ENCODE assay signal across 10 mouse cellular contexts in genomic region chr6:90624733-90625132, GRCm38 (mm10). TPM values are rescaled to one million over a fixed set of nuclear protein-coding genes. Genes with fewer than 3 reads are reported as not detected.
DNase-seq lines count a peak whose midpoint lies in the region; ATAC-seq and TF ChIP-seq lines count a peak whose summit lies in the region.
"Had no signal": no experiment of that assay in that cellular context is flagged by ENCODE, and none has a peak within 500 bp of the region (broad histone marks: within the 10 kb centered on the region; RNA-seq: fewer than 3 reads in every experiment).

No protein-coding gene starts in this region.

- 17% methylated on average over 11 of the region's 11 CpGs for WGBS in liver, embryonic 14.5 days (ENCODE audit: insufficient replicate concordance)

- H3K4me2 ChIP-seq in liver, embryonic 14.5 days (ENCODE audit: low read depth): peak overlapping the region; percentile 92

- peak overlapping the region; percentile 52 to 54 for H3K4me3 ChIP-seq in liver, embryonic 14.5 days (ENCODE audit: insufficient read depth in 1 of 2, low read depth in 2 of 2, low read length in 2 of 2)
- H3K4me3 ChIP-seq: left cerebral cortex, adult 2 months had no signal

- peak overlapping the region; percentile 97 for H3K27ac ChIP-seq in liver, embryonic 14.5 days
- H3K27ac ChIP-seq: left cerebral cortex, adult 2 months had no signal

- peaks cover 45% of the 10 kb centered on the region for H3K36me3 ChIP-seq in liver, embryonic 14.5 days (replicated peaks; ENCODE audit: control insufficient read depth, insufficient read depth, low read depth)

- TF ChIP-seq EP300 in liver, embryonic 14.5 days (IDR thresholded peaks at IDR 0.05; ENCODE audit: low read depth): no peak

- peak; percentile 32 for ATAC-seq in liver, embryonic 14.5 days (ENCODE audit: insufficient read depth)

- H3K27me3 ChIP-seq in liver, embryonic 14.5 days (ENCODE audit: control insufficient read depth, insufficient read depth, low read length): no peaks in the 10 kb centered on the region

- H3K9ac ChIP-seq in liver, embryonic 14.5 days (replicated peaks): peak overlapping the region; percentile 65

- peaks cover 56 to 64% of the 10 kb centered on the region in 2 experiments for H3K4me1 ChIP-seq in liver, embryonic 14.5 days (replicated peaks; ENCODE audit: control insufficient read depth in 2 of 2, insufficient read depth in 2 of 2, low read length in 1 of 2)

- H3K9me3 ChIP-seq in liver, embryonic 14.5 days (ENCODE audit: control insufficient read depth, low read length): no peaks in the 10 kb centered on the region

- DNase-seq in adrenal gland, adult (ENCODE audit: inconsistent age in 2 of 2, low spot score in 1 of 2): peak; percentile 82 to 88
- no peak for DNase-seq in adrenal gland, adult 18-20 months (ENCODE audit: low spot score in 2 of 2)
- peak; percentile 37 for DNase-seq in urinary bladder, postnatal 14 days (ENCODE audit: low spot score)
- no peak for DNase-seq in urinary bladder, postnatal 4 days (ENCODE audit: low spot score in 2 of 2)
- DNase-seq in liver, embryonic 14.5 days (ENCODE audit: low read depth in 3 of 3, low spot score in 3 of 3): peak; percentile 63 to 74 (median 65)
- DNase-seq in spleen, postnatal 36 days (ENCODE audit: low spot score in 2 of 2): peak; percentile 14 to 28
- no peak for DNase-seq in frontal cortex, postnatal 25 days (ENCODE audit: low spot score in 2 of 2)
- no peak for DNase-seq in cerebellum, postnatal 14 days
- DNase-seq: kidney, adult 8-10 months had no signal

- no peak for TF ChIP-seq CTCF in liver, embryonic 14.5 days (IDR thresholded peaks at IDR 0.05; ENCODE audit: low read depth)

RNA-seq across cellular contexts. Expression of gene Slc41a3, which starts 20.2 kb away (rescaled TPM):
- total RNA-seq in adrenal gland, adult 18-20 months (2021): 10 to 100 TPM; 29.1 to 67.6 TPM
- polyA plus RNA-seq in liver, embryonic 14.5 days (2012; rRNA removed): 23.5 and 25.3 TPM in 2 replicates
- polyA plus RNA-seq in liver, embryonic 14.5 days (2014; fragmentation: Nextera tagmentation; extraction: Ambion mirVana): 27.6 and 30.6 TPM in 2 replicates

Comparison
In these comparisons a context has a peak if more than half of its experiments do, and no peak if none do; other contexts are left out.
1. DNase-seq: peak in adrenal gland, adult (2 of 2), urinary bladder, postnatal 14 days (single experiment), liver, embryonic 14.5 days (3 of 3) and spleen, postnatal 36 days (2 of 2); none in adrenal gland, adult 18-20 months (0 of 2), urinary bladder, postnatal 4 days (0 of 2), frontal cortex, postnatal 25 days (0 of 2) and cerebellum, postnatal 14 days (0 of 2).